Mouse (Mus musculus): ENCODE measurements around the gene Cacna1e. TPM values are rescaled to one million over a fixed set of nuclear protein-coding genes. Genes with fewer than 3 reads are reported as not detected.

Gene Cacna1e
- total and polyA plus RNA-seq, 2 experiments from 2014 or later = 10.3 to 68.4 TPM

GRCm38 (mm10) chr1:154831269-154832167 lies 52.8 kb downstream of the Cacna1e start:
- H3K4me2 ChIP-seq (ENCODE audit: low read depth, low read length, poor library complexity, severe bottlenecking) = no peak overlapping the region
- no peak overlapping the region for H3K9ac ChIP-seq (replicated peaks; ENCODE audit: low read length, poor library complexity, severe bottlenecking)
- H3K27ac ChIP-seq (ENCODE audit: low read depth, low read length) = no peak overlapping the region
- no peak for ATAC-seq (ENCODE audit: low FRiP score)
- no peak for TF ChIP-seq CTCF (IDR thresholded peaks at IDR 0.05)
- H3K4me1 ChIP-seq (ENCODE audit: insufficient read depth, low read length) = no peaks in the 10 kb centered on the region
- peak; percentile 33 for DNase-seq (ENCODE audit: low spot score)
- H3K4me3 ChIP-seq (ENCODE audit: low read depth, low read length) = no peak overlapping the region
- no peaks in the 10 kb centered on the region for H3K27me3 ChIP-seq (ENCODE audit: insufficient read depth, low read length)
- no peaks in the 10 kb centered on the region for H3K36me3 ChIP-seq (ENCODE audit: insufficient read depth, low read length)
- WGBS = 32% methylated on average over 10 of the region's 10 CpGs
- H3K9me3 ChIP-seq (ENCODE audit: low read length) = no peaks in the 10 kb centered on the region

GRCm38 (mm10) chr1:154830051-154830450 lies 54.2 kb downstream of the Cacna1e start:
- Histone ChIP-seq H3K4me2 (ENCODE audit: low read depth, low read length, poor library complexity, severe bottlenecking) (no peak overlapping the region), H3K4me3 (ENCODE audit: low read depth, low read length) (no peak overlapping the region), H3K36me3 (ENCODE audit: insufficient read depth, low read length) (no peaks in the 10 kb centered on the region), H3K9me3 (ENCODE audit: low read length) (no peaks in the 10 kb centered on the region), H3K27me3 (ENCODE audit: insufficient read depth, low read length) (no peaks in the 10 kb centered on the region), H3K4me1 (ENCODE audit: insufficient read depth, low read length) (no peaks in the 10 kb centered on the region), H3K27ac (ENCODE audit: low read depth, low read length) (no peak overlapping the region), H3K9ac (replicated peaks; ENCODE audit: low read length, poor library complexity, severe bottlenecking) (no peak overlapping the region)
- TF ChIP-seq CTCF (IDR thresholded peaks at IDR 0.05) = no peak
- no peak for DNase-seq (ENCODE audit: low spot score)
- WGBS = 93% methylated on average over 6 of the region's 6 CpGs
- no peak for ATAC-seq (ENCODE audit: low FRiP score)

GRCm38 (mm10) chr1:154823098-154823497 lies 61.2 kb downstream of the Cacna1e start:
- 78% methylated on average over 3 of the region's 3 CpGs for WGBS
- no peak for TF ChIP-seq CTCF (IDR thresholded peaks at IDR 0.05)

GRCm38 (mm10) chr1:154820422-154820821 lies 63.9 kb downstream of the Cacna1e start:
- no peak overlapping the region for H3K27ac ChIP-seq (ENCODE audit: low read depth, low read length)
- WGBS = 89% methylated on average over 7 of the region's 7 CpGs
- ATAC-seq (ENCODE audit: low FRiP score) (no peak), DNase-seq (ENCODE audit: low spot score) (no peak)
- no peak overlapping the region for H3K9ac ChIP-seq (replicated peaks; ENCODE audit: low read length, poor library complexity, severe bottlenecking)
- no peak overlapping the region for H3K4me2 ChIP-seq (ENCODE audit: low read depth, low read length, poor library complexity, severe bottlenecking)
- H3K36me3 ChIP-seq (ENCODE audit: insufficient read depth, low read length) = no peaks in the 10 kb centered on the region
- no peak overlapping the region for H3K4me3 ChIP-seq (ENCODE audit: low read depth, low read length)
- H3K4me1 ChIP-seq (ENCODE audit: insufficient read depth, low read length) = 0 out of 2 replicates have a peak, but pooled peaks cover 5% of the 10 kb centered on the region
- no peaks in the 10 kb centered on the region for H3K9me3 ChIP-seq (ENCODE audit: low read length)
- TF ChIP-seq CTCF (IDR thresholded peaks at IDR 0.05) = no peak
- no peaks in the 10 kb centered on the region for H3K27me3 ChIP-seq (ENCODE audit: insufficient read depth, low read length)

More at GRCm38 (mm10) chr1:154823098-154823497, 61.2 kb downstream of the Cacna1e start:
- H3K9me3 ChIP-seq (ENCODE audit: low read length) = no peaks in the 10 kb centered on the region
- no peaks in the 10 kb centered on the region for H3K36me3 ChIP-seq (ENCODE audit: insufficient read depth, low read length)
- H3K4me1 ChIP-seq (ENCODE audit: insufficient read depth, low read length) = no peaks in the 10 kb centered on the region
- no peak overlapping the region for H3K4me3 ChIP-seq (ENCODE audit: low read depth, low read length)
- H3K9ac ChIP-seq (replicated peaks; ENCODE audit: low read length, poor library complexity, severe bottlenecking) = no peak overlapping the region
- H3K27ac ChIP-seq (ENCODE audit: low read depth, low read length) = no peak overlapping the region
- ATAC-seq (ENCODE audit: low FRiP score) (no peak), DNase-seq (ENCODE audit: low spot score) (no peak)
- no peaks in the 10 kb centered on the region for H3K27me3 ChIP-seq (ENCODE audit: insufficient read depth, low read length)
- no peak overlapping the region for H3K4me2 ChIP-seq (ENCODE audit: low read depth, low read length, poor library complexity, severe bottlenecking)

- Histone ChIP-seq H3K27ac (ENCODE audit: low read depth, low read length) (no peak overlapping the region), H3K27me3 (ENCODE audit: insufficient read depth, low read length) (no peaks in the 10 kb centered on the region), H3K4me2 (ENCODE audit: low read depth, low read length, poor library complexity, severe bottlenecking) (no peak overlapping the region), H3K9ac (replicated peaks; ENCODE audit: low read length, poor library complexity, severe bottlenecking) (no peak overlapping the region), H3K4me1 (ENCODE audit: insufficient read depth, low read length) (0 out of 2 replicates have a peak, but pooled peaks cover 5% of the 10 kb centered on the region), H3K36me3 (ENCODE audit: insufficient read depth, low read length) (no peaks in the 10 kb centered on the region), H3K9me3 (ENCODE audit: low read length) (no peaks in the 10 kb centered on the region), H3K4me3 (ENCODE audit: low read depth, low read length) (no peak overlapping the region)
- no peak for ATAC-seq (ENCODE audit: low FRiP score)
- WGBS = 56% methylated on average over 2 of the region's 2 CpGs
- no peak for TF ChIP-seq CTCF (IDR thresholded peaks at IDR 0.05)
- no peak for DNase-seq (ENCODE audit: low spot score)
These were observed 64.3 kb downstream of the Cacna1e start for GRCm38 (mm10) chr1:154819960-154820359.

GRCm38 (mm10) chr1:154818742-154819141 lies 65.6 kb downstream of the Cacna1e start:
- H3K27ac ChIP-seq (ENCODE audit: low read depth, low read length) = no peak overlapping the region
- 53% methylated on average over 1 of the region's 1 CpGs for WGBS
- ATAC-seq (ENCODE audit: low FRiP score) = no peak
- TF ChIP-seq CTCF (IDR thresholded peaks at IDR 0.05) = no peak
- H3K36me3 ChIP-seq (ENCODE audit: insufficient read depth, low read length) = no peaks in the 10 kb centered on the region
- H3K9me3 ChIP-seq (ENCODE audit: low read length) = no peaks in the 10 kb centered on the region
- H3K9ac ChIP-seq (replicated peaks; ENCODE audit: low read length, poor library complexity, severe bottlenecking) = no peak overlapping the region
- no peak overlapping the region for H3K4me3 ChIP-seq (ENCODE audit: low read depth, low read length)
- H3K4me2 ChIP-seq (ENCODE audit: low read depth, low read length, poor library complexity, severe bottlenecking) = no peak overlapping the region
- no peaks in the 10 kb centered on the region for H3K27me3 ChIP-seq (ENCODE audit: insufficient read depth, low read length)
- 0 out of 2 replicates have a peak, but pooled peaks cover 5% of the 10 kb centered on the region for H3K4me1 ChIP-seq (ENCODE audit: insufficient read depth, low read length)
- no peak for DNase-seq (ENCODE audit: low spot score)
